Mouse (Mus musculus) limb, embryonic 14.5 days (tissue): ENCODE results near the gene Smarcc1. TPM values are rescaled to one million over a fixed set of nuclear protein-coding genes. Genes with fewer than 3 reads are reported as not detected.

Experiments
- ATAC-seq: fragments of 200-750 bp; cut with Nextera tagmentation; 2 replicates; pipeline ENCODE4 v1.8.0; 2017; ENCODE audit warnings: low read depth, moderate number of reproducible peaks, moderate TSS enrichment; ENCODE audit not compliant: low FRiP score
- DNase-seq: peaks from one replicate; pipeline ENCODE4 v3.0.0-alpha.2; 2015; ENCODE audit warnings: low spot score
- H3K27ac ChIP-seq: fragments of 300-500 bp; sonication (generic); replicated peaks from 2 replicates; pipeline ENCODE4 v1.5.1; 2014; ENCODE audit warnings: low read depth, mild to moderate bottlenecking, low read length, moderate library complexity, mixed read lengths
- H3K27me3 ChIP-seq: fragments of 300-500 bp; sonication (generic); 2 replicates; pipeline ENCODE4 v1.6.1; 2014; ENCODE audit warnings: low read length, mixed read lengths; ENCODE audit not compliant: control insufficient read depth, insufficient read depth
- H3K36me3 ChIP-seq: fragments of 300-500 bp; sonication (generic); 2 replicates; pipeline ENCODE4 v1.6.1; 2014; ENCODE audit warnings: mild to moderate bottlenecking, low read length, moderate library complexity, mixed read lengths; ENCODE audit not compliant: control insufficient read depth, insufficient read depth
- H3K4me1 ChIP-seq: fragments of 300-500 bp; sonication (generic); 2 replicates; pipeline ENCODE4 v1.6.1; 2014; ENCODE audit warnings: antibody characterized with exemption, low read length, mixed read lengths; ENCODE audit not compliant: control insufficient read depth, insufficient read depth
- H3K4me2 ChIP-seq: fragments of 300-500 bp; sonication (generic); replicated peaks from 2 replicates; pipeline ENCODE4 v1.6.1; 2014; ENCODE audit warnings: low read depth, mild to moderate bottlenecking, low read length, moderate library complexity; ENCODE audit not compliant: severe bottlenecking
- H3K4me3 ChIP-seq: fragments of 300-500 bp; sonication (generic); replicated peaks from 2 replicates; pipeline ENCODE4 v1.5.1; 2014; ENCODE audit warnings: low read length
- H3K9ac ChIP-seq: fragments of 300-500 bp; sonication (generic); 2 replicates; pipeline ENCODE4 v1.6.1; 2014; ENCODE audit warnings: mild to moderate bottlenecking, low read depth, low read length, moderate library complexity; ENCODE audit not compliant: severe bottlenecking
- H3K9me3 ChIP-seq: fragments of 300-500 bp; sonication (generic); 2 replicates; pipeline ENCODE4 v1.6.1; 2016; ENCODE audit warnings: low read length; ENCODE audit not compliant: control insufficient read depth
- POLR2A ChIP-seq: fragments of 200-500 bp; IDR thresholded peaks from 2 replicates; pipeline ENCODE4 v1.8.0; 2012; ENCODE audit warnings: inconsistent platforms, mild to moderate bottlenecking, moderate library complexity, borderline replicate concordance; ENCODE audit not compliant: insufficient read depth, insufficient read length; ENCODE audit errors: extremely low read depth
- WGBS: fragments of 180-500 bp; shearing (Covaris S2); extraction: QIAGEN DNeasy Blood & Tissue Kit; methylation state at CpG from one replicate; pipeline ENCODE4 v1.1.7; 2014; 5-methylcytosine and 5-hydroxymethylcytosine counted together
- polyA plus RNA-seq, 2 experiments: library from polyadenylated mRNA; depleted of rRNA in 1 of 2; stranded (reverse) in 1 of 2; unstranded in 1 of 2; fragments of >200 nt; fragmentation: Nextera tagmentation in 1 of 2; extraction: Ambion mirVana in 1 of 2; gene quantifications; 2 replicates each; pipeline versions ENCODE4 v1.2.1 to v1.2.3; 2012 to 2014

Gene Smarcc1
- polyA plus RNA-seq, 2 experiments, result 72.8 to 132 TPM

- H3K4me2 ChIP-seq, result peak within 1 kb of the TSS; percentile 100
These were observed 125.8 kb downstream of the Smarcc1 start, which contains the start of gene Cspg5 for GRCm38 (mm10) chr9:110243221-110243833. Cspg5 (plus strand) TSS chr9:110243783.

DNA sequence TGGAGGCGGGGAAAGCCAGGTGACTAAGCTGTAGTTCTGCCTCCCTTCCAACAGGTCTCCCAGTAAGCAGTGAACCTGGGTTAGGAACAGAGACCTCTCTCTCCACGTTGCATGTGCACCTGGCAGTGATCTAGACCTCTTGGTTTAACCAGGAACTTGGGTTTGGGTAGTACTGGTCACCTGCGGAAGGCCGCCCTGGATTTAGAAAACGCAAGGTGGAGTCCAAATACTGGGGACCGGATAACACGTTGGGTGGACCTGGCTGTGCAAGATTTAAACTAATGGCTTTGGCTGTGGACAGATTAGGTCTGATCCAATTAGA, 127.0 kb downstream of the Smarcc1 start:
- 20% methylated on average over 7 of the region's 7 CpGs for WGBS
- Histone ChIP-seq H3K9me3 (no peaks in the 10 kb centered on the region), H3K27me3 (peaks cover 11% of the 10 kb centered on the region; the same call in 1 of the 2 replicates), H3K27ac (no peak overlapping the region), H3K4me1 (peaks cover 6% of the 10 kb centered on the region), H3K36me3 (peaks cover 15% of the 10 kb centered on the region), H3K4me2 (peak overlapping the region; percentile 100), H3K9ac (0 out of 2 replicates have a peak overlapping the region, but pooled peaks have one; percentile 56), H3K4me3 (peak overlapping the region; percentile 61)
- no peak for ATAC-seq
- TF ChIP-seq POLR2A, result no peak
- DNase-seq, result no peak

More at GRCm38 (mm10) chr9:110243221-110243833, 125.8 kb downstream of the Smarcc1 start, which contains the start of gene Cspg5:
- WGBS, result 88% methylated on average over 7 of the region's 7 CpGs
- Histone ChIP-seq H3K4me3 (peak within 1 kb of the TSS; percentile 61), H3K9me3 (no peaks in the 10 kb centered on the region), H3K4me1 (peaks cover 4% of the 10 kb centered on the region; the same call in 1 of the 2 replicates), H3K27me3 (peaks cover 11% of the 10 kb centered on the region; the same call in 1 of the 2 replicates), H3K9ac (no peak within 1 kb of the TSS), H3K36me3 (peaks cover 24% of the 10 kb centered on the region), H3K27ac (no peak within 1 kb of the TSS)
- DNase-seq (no peak), ATAC-seq (no peak)
- TF ChIP-seq POLR2A, result no peak

- TF ChIP-seq POLR2A, result no peak
- Histone ChIP-seq H3K4me2 (peak overlapping the region; percentile 100), H3K4me3 (peak overlapping the region; percentile 61), H3K27ac (no peak overlapping the region), H3K4me1 (peaks cover 10% of the 10 kb centered on the region), H3K36me3 (peaks cover 12% of the 10 kb centered on the region), H3K9ac (peak overlapping the region; percentile 56), H3K27me3 (peaks cover 11% of the 10 kb centered on the region; the same call in 1 of the 2 replicates), H3K9me3 (no peaks in the 10 kb centered on the region)
- peak; percentile 23; the same call in 1 of the 2 replicates for ATAC-seq
- 3% methylated on average over 46 of the region's 93 CpGs for WGBS
- DNase-seq, result no peak
These were observed 127.5 kb downstream of the Smarcc1 start for GRCm38 (mm10) chr9:110244889-110245589.

DNA sequence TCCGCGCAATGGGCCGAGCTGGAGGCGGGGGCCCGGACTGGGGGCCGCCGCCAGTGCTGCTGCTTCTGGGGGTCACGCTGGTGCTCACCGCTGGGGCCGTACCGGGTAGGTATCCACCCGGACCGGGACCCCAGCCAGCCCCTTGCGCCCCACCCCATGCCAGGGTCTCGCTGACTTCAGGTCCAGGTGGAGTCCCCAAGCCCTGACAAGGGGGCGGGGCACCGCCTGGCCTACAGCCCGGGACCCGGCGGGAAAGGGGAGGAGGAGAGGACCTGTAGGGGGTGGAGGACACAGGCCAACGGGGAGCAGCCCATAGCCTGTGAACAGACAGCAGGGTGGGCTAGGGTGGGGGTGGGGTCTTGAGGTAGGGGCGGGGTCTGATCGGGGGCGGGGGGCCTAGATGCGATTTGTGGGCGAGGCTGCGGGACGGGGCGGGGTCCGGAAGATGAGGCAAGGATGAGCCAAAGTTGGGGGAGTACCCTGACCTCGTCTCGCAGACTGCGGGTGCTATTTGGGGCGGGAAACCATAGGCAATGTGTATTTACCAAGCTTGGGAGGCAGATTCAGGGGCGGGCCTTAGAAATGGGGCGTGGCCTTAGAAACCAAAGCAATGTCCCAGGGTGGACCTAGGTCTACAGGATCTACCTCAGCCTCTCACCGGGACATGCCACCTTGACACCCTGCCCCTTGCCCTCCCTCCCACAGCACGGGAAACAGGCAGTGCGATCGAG, 128.2 kb downstream of the Smarcc1 start:
- Histone ChIP-seq H3K36me3 (peaks cover 6% of the 10 kb centered on the region), H3K4me1 (peaks cover 10% of the 10 kb centered on the region), H3K4me3 (peak overlapping the region; percentile 61), H3K9me3 (no peaks in the 10 kb centered on the region), H3K4me2 (peak overlapping the region; percentile 100), H3K27ac (no peak overlapping the region), H3K9ac (peak overlapping the region; percentile 56), H3K27me3 (peaks cover 11% of the 10 kb centered on the region; the same call in 1 of the 2 replicates)
- TF ChIP-seq POLR2A, result no peak
- no peak for DNase-seq
- WGBS, result 2% methylated on average over 34 of the region's 40 CpGs
- ATAC-seq, result peak; percentile 64; the same call in 1 of the 2 replicates

- Histone ChIP-seq H3K27me3 (peaks cover 11% of the 10 kb centered on the region; the same call in 1 of the 2 replicates), H3K4me2 (peak overlapping the region; percentile 100), H3K4me1 (peaks cover 10% of the 10 kb centered on the region), H3K9me3 (no peaks in the 10 kb centered on the region), H3K4me3 (peak overlapping the region; percentile 61), H3K36me3 (peaks cover 2% of the 10 kb centered on the region; the same call in 1 of the 2 replicates), H3K27ac (no peak overlapping the region), H3K9ac (no peak overlapping the region)
- no peak for ATAC-seq
- DNase-seq, result no peak
- WGBS, result 30% methylated on average over 10 of the region's 13 CpGs
- TF ChIP-seq POLR2A, result no peak
These were observed 128.8 kb downstream of the Smarcc1 start for GRCm38 (mm10) chr9:110246321-110246640.
